Mouse (Mus musculus): ENCODE measurements around the gene Ephb3. TPM values are rescaled to one million over a fixed set of nuclear protein-coding genes. Genes with fewer than 3 reads are reported as not detected.
A peak's percentile ranks its signal among the peaks of the same experiment; 100 is the strongest.
"Not testable (repeated sequence)": the region's sequence is repeated elsewhere in the genome, so short reads cannot be mapped to it uniquely, and the experiment has no call there.

Gene Ephb3
- total RNA-seq (2021) = 10 to 100 TPM; 22.0 to 30.4 TPM

GRCm38 (mm10) chr16:21204367-21205092 is at the start of gene Ephb3:
Gene Ephb3 (plus strand): TSS chr16:21204755.
- DNase-seq (ENCODE audit: low spot score in 2 of 2) = peak; percentile 98 to 100
- intact Hi-C loops (cut with DNase I) = loop anchor here (1.0 to 5.0 kb wide), 3 partner anchors 129 to 208 kb away; no protein-coding TSS in a partner anchor

GRCm38 (mm10) chr16:21156261-21156660 is 48.3 kb upstream of the Ephb3 start:
- DNase-seq (ENCODE audit: low spot score in 2 of 2); intact Hi-C loops (cut with DNase I): not testable (repeated sequence)

- DNase-seq (ENCODE audit: low spot score in 2 of 2); intact Hi-C loops (cut with DNase I): not testable (repeated sequence)
Observed at GRCm38 (mm10) chr16:21159226-21159625, 45.3 kb upstream of the Ephb3 start.

GRCm38 (mm10) chr16:21163423-21163822 is 41.1 kb upstream of the Ephb3 start:
- intact Hi-C loops (cut with DNase I) = loop anchor here (10.0 kb wide), 1 partner anchor 89 kb away; no protein-coding TSS in a partner anchor
- not testable (repeated sequence) for DNase-seq (ENCODE audit: low spot score in 2 of 2)

GRCm38 (mm10) chr16:21165343-21166220 is 39.0 kb upstream of the Ephb3 start:
- DNase-seq (ENCODE audit: low spot score in 2 of 2) = not testable (repeated sequence)
- intact Hi-C loops (cut with DNase I) = loop anchor here (10.0 kb wide), 1 partner anchor 91 kb away; no protein-coding TSS in a partner anchor

GRCm38 (mm10) chr16:21168730-21169129 is 35.8 kb upstream of the Ephb3 start:
- intact Hi-C loops (cut with DNase I) = loop anchor here (1.0 to 10.0 kb wide), 4 partner anchors 14 to 452 kb away; partner anchors contain the start of genes Clcn2 and Polr2h
- peak in 1 of 2 experiments; percentile 87 for DNase-seq (ENCODE audit: low spot score in 2 of 2)

- DNase-seq (ENCODE audit: low spot score in 2 of 2) = no peak
- intact Hi-C loops (cut with DNase I) = no loop called here
Observed at GRCm38 (mm10) chr16:21175236-21175635, 29.3 kb upstream of the Ephb3 start.

GRCm38 (mm10) chr16:21182108-21182507 is 22.4 kb upstream of the Ephb3 start:
- peak; percentile 51 to 94 for DNase-seq (ENCODE audit: low spot score in 2 of 2)
- intact Hi-C loops (cut with DNase I) = loop anchor here (1.0 to 5.0 kb wide), 3 partner anchors 14 to 485 kb away; no protein-coding TSS in a partner anchor

- DNase-seq (ENCODE audit: low spot score in 2 of 2) = no peak
- intact Hi-C loops (cut with DNase I) = loop anchor here (5.0 kb wide), 2 partner anchors 452 to 487 kb away; partner anchors contain the start of genes Chrd and Thpo
Observed at GRCm38 (mm10) chr16:21184697-21185096, 19.9 kb upstream of the Ephb3 start.

- peak in 1 of 2 experiments; percentile 70 for DNase-seq (ENCODE audit: low spot score in 2 of 2)
- intact Hi-C loops (cut with DNase I) = loop anchor here (5.0 kb wide), 1 partner anchor 455 kb away; the partner anchor contains the start of genes Chrd and Thpo
Observed at GRCm38 (mm10) chr16:21187568-21187967, 17.0 kb upstream of the Ephb3 start.

- intact Hi-C loops (cut with DNase I) = loop anchor here (5.0 kb wide), 1 partner anchor 456 kb away; the partner anchor contains the start of genes Chrd and Thpo
- DNase-seq (ENCODE audit: low spot score in 2 of 2) = peak in 1 of 2 experiments; percentile 48
Observed at GRCm38 (mm10) chr16:21188345-21188744, 16.2 kb upstream of the Ephb3 start.

GRCm38 (mm10) chr16:21191569-21191968 is 13.0 kb upstream of the Ephb3 start:
- intact Hi-C loops (cut with DNase I) = loop anchor here (5.0 to 10.0 kb wide), 2 partner anchors 279 to 687 kb away; no protein-coding TSS in a partner anchor
- DNase-seq (ENCODE audit: low spot score in 2 of 2) = no peak

- DNase-seq (ENCODE audit: low spot score in 2 of 2) = peak; percentile 69 to 90
- intact Hi-C loops (cut with DNase I) = loop anchor here (1.0 to 10.0 kb wide), 3 partner anchors 280 to 688 kb away; partner anchors contain the start of genes Clcn2 and Polr2h
Observed at GRCm38 (mm10) chr16:21192509-21193354, 11.8 kb upstream of the Ephb3 start.

GRCm38 (mm10) chr16:21194182-21194581 is 10.4 kb upstream of the Ephb3 start:
- intact Hi-C loops (cut with DNase I) = loop anchor here (5.0 to 10.0 kb wide), 2 partner anchors 282 to 689 kb away; no protein-coding TSS in a partner anchor
- no peak for DNase-seq (ENCODE audit: low spot score in 2 of 2)

- DNase-seq (ENCODE audit: low spot score in 2 of 2) = no peak
- intact Hi-C loops (cut with DNase I) = loop anchor here (10.0 kb wide), 1 partner anchor 691 kb away; no protein-coding TSS in a partner anchor
Observed at GRCm38 (mm10) chr16:21195260-21195866, 9.2 kb upstream of the Ephb3 start.

GRCm38 (mm10) chr16:21196576-21196975 is 8.0 kb upstream of the Ephb3 start:
- intact Hi-C loops (cut with DNase I) = loop anchor here (10.0 kb wide), 1 partner anchor 692 kb away; no protein-coding TSS in a partner anchor
- no peak for DNase-seq (ENCODE audit: low spot score in 2 of 2)

- DNase-seq (ENCODE audit: low spot score in 2 of 2) = no peak
- intact Hi-C loops (cut with DNase I) = loop anchor here (10.0 kb wide), 1 partner anchor 693 kb away; no protein-coding TSS in a partner anchor
Observed at GRCm38 (mm10) chr16:21197542-21197941, 7.0 kb upstream of the Ephb3 start.

GRCm38 (mm10) chr16:21198006-21198405 is 6.5 kb upstream of the Ephb3 start:
- no peak for DNase-seq (ENCODE audit: low spot score in 2 of 2)
- intact Hi-C loops (cut with DNase I) = loop anchor here (10.0 kb wide), 1 partner anchor 693 kb away; no protein-coding TSS in a partner anchor
